Mouse (Mus musculus) liver, embryonic 15.5 days (tissue): Measurements from ENCODE around the gene Nutm1. TPM values are rescaled to one million over a fixed set of nuclear protein-coding genes. Genes with fewer than 3 reads are reported as not detected.

Experiments used
- ATAC-seq: fragments of 200-750 bp; cut with Nextera tagmentation; 2 replicates; pipeline ENCODE4 v1.8.0; 2017; ENCODE audit warnings: moderate number of reproducible peaks, mild to moderate bottlenecking, moderate library complexity; ENCODE audit not compliant: insufficient read depth
- H3K27ac ChIP-seq: fragments of 300-500 bp; sonication (generic); replicated peaks from 2 replicates; pipeline ENCODE4 v1.5.1; 2015; ENCODE audit warnings: mild to moderate bottlenecking, inconsistent platforms
- H3K27me3 ChIP-seq: fragments of 300-500 bp; sonication (generic); 2 replicates; pipeline ENCODE4 v1.6.1; 2015; ENCODE audit warnings: mild to moderate bottlenecking, inconsistent platforms
- H3K36me3 ChIP-seq: fragments of 300-500 bp; sonication (generic); replicated peaks from 2 replicates; pipeline ENCODE4 v1.6.1; 2015; ENCODE audit warnings: moderate library complexity, mild to moderate bottlenecking, inconsistent platforms
- H3K4me1 ChIP-seq: fragments of 300-500 bp; sonication (generic); replicated peaks from 2 replicates; pipeline ENCODE4 v1.6.1; 2015; ENCODE audit warnings: inconsistent platforms
- H3K4me2 ChIP-seq: fragments of 300-500 bp; sonication (generic); 2 replicates; pipeline ENCODE4 v1.6.1; 2015; ENCODE audit warnings: moderate library complexity, mild to moderate bottlenecking, inconsistent platforms
- H3K4me3 ChIP-seq: fragments of 300-500 bp; sonication (generic); replicated peaks from 2 replicates; pipeline ENCODE4 v1.5.1; 2015; ENCODE audit warnings: mild to moderate bottlenecking, inconsistent platforms
- H3K9ac ChIP-seq: fragments of 300-500 bp; sonication (generic); 2 replicates; pipeline ENCODE4 v1.6.1; 2015; ENCODE audit warnings: moderate library complexity, mild to moderate bottlenecking, inconsistent platforms
- H3K9me3 ChIP-seq: fragments of 300-500 bp; sonication (generic); replicated peaks from 2 replicates; pipeline ENCODE4 v1.6.1; 2016; ENCODE audit warnings: inconsistent platforms
- WGBS: fragments of 180-500 bp; shearing (Covaris S2); methylation state at CpG from one replicate; pipeline ENCODE4 v1.1.7; 2015; ENCODE audit warnings: mixed read lengths; ENCODE audit not compliant: insufficient replicate concordance; 5-methylcytosine and 5-hydroxymethylcytosine counted together
- polyA plus RNA-seq: library from polyadenylated mRNA; unstranded; fragments of >200 nt; fragmentation: Nextera tagmentation; extraction: Ambion mirVana; gene quantifications from 2 replicates; pipeline ENCODE4 v1.2.1, GENCODE M21; 2015

Nutm1 gene
- polyA plus RNA-seq, 1 experiment from 2014 or later: 0.02 TPM

DNA sequence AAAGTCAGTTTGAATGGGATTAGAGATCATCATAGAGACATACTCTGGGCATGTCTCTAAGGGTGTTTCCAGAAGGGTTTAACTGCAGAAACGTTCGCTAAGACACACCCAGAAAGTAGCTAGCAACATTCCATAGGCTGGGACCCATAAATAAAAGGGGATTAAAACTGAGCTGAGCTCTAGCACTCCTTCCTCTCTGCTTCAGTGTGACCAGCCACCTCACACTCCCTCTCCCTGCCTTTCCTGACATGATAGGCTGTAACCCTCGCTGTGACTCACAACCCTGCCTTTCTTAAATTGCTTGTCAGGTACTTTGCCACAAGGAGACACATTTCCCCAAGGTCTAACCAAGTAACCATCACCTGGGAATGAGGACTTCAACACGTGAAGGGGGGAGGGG lies 21.1 kb downstream of the Nutm1 start:
- H3K36me3 ChIP-seq: no peaks in the 10 kb centered on the region
- H3K4me1 ChIP-seq: peaks cover 22% of the 10 kb centered on the region
- H3K27me3 ChIP-seq: peaks cover 32% of the 10 kb centered on the region
- no peak overlapping the region for H3K27ac ChIP-seq
- H3K9me3 ChIP-seq: no peaks in the 10 kb centered on the region
- no peak overlapping the region for H3K9ac ChIP-seq
- no peak overlapping the region for H3K4me3 ChIP-seq
- 20% methylated on average over 4 of the region's 4 CpGs for WGBS
- no peak overlapping the region for H3K4me2 ChIP-seq
- no peak for ATAC-seq

DNA sequence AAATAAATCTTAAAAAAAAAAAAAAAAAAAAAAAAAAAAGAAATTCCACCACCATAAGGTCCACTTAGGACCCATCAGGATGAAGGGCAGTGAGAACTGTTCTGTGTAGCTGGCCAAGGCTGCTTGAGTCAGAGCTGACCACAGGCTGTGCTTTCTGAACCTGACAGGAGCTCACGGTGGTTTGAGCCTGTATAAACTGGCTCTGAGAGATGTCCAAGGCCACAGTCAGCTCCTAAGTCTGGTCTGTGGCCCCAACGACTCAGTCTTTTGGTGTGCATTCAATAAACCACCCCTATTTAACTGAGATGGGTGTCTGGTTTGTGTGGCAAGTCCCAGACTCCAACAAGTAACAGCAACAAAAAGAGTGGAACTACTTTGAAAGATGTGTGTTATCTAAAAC lies 22.5 kb downstream of the Nutm1 start:
- Histone ChIP-seq H3K27me3 (peaks cover 32% of the 10 kb centered on the region), H3K4me2 (no peak overlapping the region), H3K9me3 (no peaks in the 10 kb centered on the region), H3K27ac (no peak overlapping the region), H3K4me1 (peaks cover 22% of the 10 kb centered on the region), H3K36me3 (no peaks in the 10 kb centered on the region), H3K9ac (no peak overlapping the region), H3K4me3 (no peak overlapping the region)
- WGBS: 43% methylated on average over 2 of the region's 2 CpGs
- no peak for ATAC-seq

DNA sequence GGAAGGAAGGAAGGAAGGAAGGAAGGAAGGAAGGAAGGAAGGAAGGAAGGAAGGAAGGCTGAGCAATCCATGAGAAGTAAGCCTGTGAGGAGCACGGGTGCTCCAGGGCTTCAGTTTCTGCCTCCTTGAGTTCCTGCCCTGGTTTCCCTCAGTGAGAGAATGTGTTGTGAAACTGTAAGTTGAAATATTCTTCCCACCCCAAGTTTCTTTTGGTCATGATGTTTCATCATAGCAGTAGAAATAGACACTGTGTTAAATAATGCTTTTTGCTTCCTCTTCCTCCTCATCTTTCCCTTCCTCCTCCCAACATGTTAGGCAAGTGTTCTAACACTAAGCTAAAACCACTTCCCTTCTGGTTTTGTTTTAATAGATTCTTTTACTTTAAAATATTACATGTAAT lies 26.5 kb downstream of the Nutm1 start:
- Histone ChIP-seq H3K27me3 (peaks cover under 1% of the 10 kb centered on the region; the same call in 1 of the 2 replicates), H3K4me1 (no peaks in the 10 kb centered on the region), H3K9ac (no peak overlapping the region), H3K9me3 (no peaks in the 10 kb centered on the region), H3K4me3 (no peak overlapping the region), H3K36me3 (no peaks in the 10 kb centered on the region), H3K27ac (no peak overlapping the region), H3K4me2 (no peak overlapping the region)
- WGBS: 19% methylated on average over 1 of the region's 1 CpGs
- no peak for ATAC-seq

DNA sequence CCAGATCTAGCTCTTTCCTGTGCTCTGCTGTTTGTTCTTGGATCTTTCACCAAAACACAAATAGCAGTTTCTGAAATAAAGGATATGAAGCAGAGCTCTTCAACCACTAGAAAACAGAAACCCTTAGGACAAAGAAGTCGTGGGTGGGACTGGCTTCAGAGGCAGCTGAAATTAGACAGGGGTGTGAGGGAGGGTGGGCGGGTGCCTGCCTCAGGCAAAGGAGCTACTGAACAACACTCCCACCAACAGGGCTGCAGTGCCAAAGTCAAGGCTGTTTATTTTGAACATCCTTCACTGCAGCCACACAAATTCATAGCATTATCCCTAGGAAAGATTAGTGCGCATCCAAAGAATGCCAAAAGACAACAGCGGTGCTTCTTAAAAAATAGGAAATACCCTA lies 34.7 kb downstream of the Nutm1 start:
- H3K4me2 ChIP-seq: no peak overlapping the region
- no peak overlapping the region for H3K4me3 ChIP-seq
- H3K9me3 ChIP-seq: no peaks in the 10 kb centered on the region
- no peak overlapping the region for H3K27ac ChIP-seq
- H3K27me3 ChIP-seq: no peaks in the 10 kb centered on the region
- no peaks in the 10 kb centered on the region for H3K4me1 ChIP-seq
- no peak for ATAC-seq
- no peak overlapping the region for H3K9ac ChIP-seq
- no peaks in the 10 kb centered on the region for H3K36me3 ChIP-seq
- WGBS: 55% methylated on average over 4 of the region's 4 CpGs

DNA sequence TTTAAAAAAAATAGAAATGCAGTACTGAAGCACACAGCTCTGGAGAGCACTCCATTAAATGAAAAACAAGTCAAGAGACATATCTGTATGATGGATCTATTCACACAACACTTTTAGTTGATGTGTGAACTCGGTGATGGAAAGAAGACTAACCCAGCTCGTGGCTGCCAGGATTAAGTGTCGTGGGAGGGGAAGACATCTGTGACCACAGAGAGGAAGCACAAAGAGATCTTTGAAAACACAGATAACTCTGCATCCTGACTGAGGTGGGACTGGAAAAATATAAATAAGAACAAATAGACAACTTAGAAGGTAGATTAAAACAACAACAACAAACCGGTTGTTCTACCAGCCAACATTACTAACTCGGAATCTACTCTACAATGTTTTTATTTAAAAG lies 36.5 kb downstream of the Nutm1 start:
- Histone ChIP-seq H3K9me3 (no peaks in the 10 kb centered on the region), H3K4me2 (no peak overlapping the region), H3K9ac (no peak overlapping the region), H3K27me3 (no peaks in the 10 kb centered on the region), H3K27ac (no peak overlapping the region), H3K4me3 (no peak overlapping the region), H3K36me3 (no peaks in the 10 kb centered on the region), H3K4me1 (no peaks in the 10 kb centered on the region)
- no peak for ATAC-seq
- WGBS: 21% methylated on average over 5 of the region's 5 CpGs

DNA sequence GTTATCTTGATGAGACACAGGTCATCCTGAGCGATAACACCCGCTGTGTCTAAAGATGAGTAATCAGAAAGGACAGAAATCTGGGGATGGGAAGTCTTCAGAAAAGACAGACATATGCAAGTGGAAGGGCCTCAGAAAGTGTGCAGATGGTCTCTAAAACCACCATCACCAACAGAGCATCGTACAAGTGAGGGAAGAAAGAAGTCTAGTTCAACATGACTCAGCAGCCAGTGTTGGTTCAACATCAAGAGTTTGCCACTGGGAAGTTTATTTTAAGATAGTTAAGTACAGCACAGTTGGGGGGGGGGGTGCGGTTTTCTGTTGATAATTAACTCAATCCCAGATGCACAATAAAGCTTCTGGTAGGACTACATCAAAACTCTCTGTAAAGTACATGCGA lies 38.2 kb downstream of the Nutm1 start:
- Histone ChIP-seq H3K36me3 (no peaks in the 10 kb centered on the region), H3K27me3 (no peaks in the 10 kb centered on the region), H3K4me2 (no peak overlapping the region), H3K9me3 (no peaks in the 10 kb centered on the region), H3K27ac (no peak overlapping the region), H3K4me1 (no peaks in the 10 kb centered on the region), H3K9ac (no peak overlapping the region), H3K4me3 (no peak overlapping the region)
- 49% methylated on average over 5 of the region's 5 CpGs for WGBS
- no peak for ATAC-seq

DNA sequence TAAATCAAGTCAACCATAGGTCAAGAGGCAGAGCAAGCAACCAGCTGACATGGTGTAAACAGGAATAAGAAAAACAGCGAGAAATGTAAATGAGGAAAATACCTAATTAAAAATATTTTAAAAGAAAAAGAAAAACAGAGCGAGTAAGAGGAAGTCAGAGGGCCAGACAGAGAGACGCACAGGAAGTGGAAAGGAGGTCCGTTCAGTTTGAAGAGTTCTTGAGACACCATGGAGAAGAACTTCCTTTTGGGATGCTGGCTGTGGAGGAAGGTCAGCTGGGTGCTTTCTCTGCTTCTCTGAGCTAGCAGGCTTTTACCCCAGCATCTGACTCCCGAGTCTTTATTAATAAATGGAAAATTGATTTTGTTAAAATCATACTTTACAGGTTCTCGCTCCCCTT lies 41.5 kb downstream of the Nutm1 start:
- H3K9me3 ChIP-seq: no peaks in the 10 kb centered on the region
- no peaks in the 10 kb centered on the region for H3K36me3 ChIP-seq
- H3K4me1 ChIP-seq: no peaks in the 10 kb centered on the region
- no peaks in the 10 kb centered on the region for H3K27me3 ChIP-seq
- ATAC-seq: no peak
- H3K9ac ChIP-seq: no peak overlapping the region
- H3K4me2 ChIP-seq: no peak overlapping the region
- no peak overlapping the region for H3K4me3 ChIP-seq
- 35% methylated on average over 6 of the region's 6 CpGs for WGBS
- H3K27ac ChIP-seq: no peak overlapping the region

DNA sequence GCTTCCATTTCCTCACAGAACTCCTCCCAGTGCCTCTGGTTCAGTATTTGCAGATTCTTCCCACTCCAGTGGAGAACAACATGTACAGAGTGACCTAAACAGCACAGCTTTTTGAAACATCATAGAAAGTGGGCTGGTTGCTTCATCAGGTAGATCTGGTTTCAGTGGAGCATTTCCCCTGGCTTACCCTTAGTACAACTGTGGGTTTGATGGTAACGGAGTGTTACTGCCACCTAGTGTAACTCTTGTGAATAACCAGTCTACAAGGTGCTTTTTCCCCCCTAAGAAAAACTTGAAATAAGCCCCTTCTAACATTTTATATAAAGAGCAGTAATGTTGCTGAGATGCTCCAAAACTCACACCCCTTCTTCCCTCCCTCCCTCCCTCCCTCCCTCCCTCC lies 43.1 kb downstream of the Nutm1 start:
- Histone ChIP-seq H3K4me3 (no peak overlapping the region), H3K4me1 (no peaks in the 10 kb centered on the region), H3K4me2 (no peak overlapping the region), H3K9ac (no peak overlapping the region), H3K27ac (no peak overlapping the region), H3K9me3 (no peaks in the 10 kb centered on the region), H3K36me3 (no peaks in the 10 kb centered on the region), H3K27me3 (no peaks in the 10 kb centered on the region)
- ATAC-seq: no peak
- 11% methylated on average over 1 of the region's 1 CpGs for WGBS

DNA sequence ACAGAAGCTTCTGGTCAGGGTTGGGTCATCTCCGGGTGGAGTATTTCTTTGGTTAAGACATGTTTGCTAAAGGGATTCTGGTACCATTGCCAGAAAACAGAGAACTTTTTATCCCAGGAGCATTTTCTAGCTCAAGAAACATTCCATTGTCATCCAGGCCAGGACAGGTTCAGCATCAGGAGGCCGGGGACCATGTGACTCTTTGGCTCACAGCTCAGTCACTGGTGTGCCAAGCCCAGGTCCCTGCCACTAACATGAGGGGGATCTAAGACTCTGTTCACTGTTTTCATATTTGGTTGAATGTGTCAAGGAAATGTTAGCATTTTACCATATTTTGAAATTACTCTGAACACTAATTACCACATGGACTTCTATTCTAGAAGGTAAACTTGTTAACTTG lies 48.4 kb downstream of the Nutm1 start:
- no peaks in the 10 kb centered on the region for H3K4me1 ChIP-seq
- no peak overlapping the region for H3K4me3 ChIP-seq
- ATAC-seq: no peak
- no peak overlapping the region for H3K9ac ChIP-seq
- no peaks in the 10 kb centered on the region for H3K9me3 ChIP-seq
- WGBS: 70% methylated on average over 2 of the region's 2 CpGs
- no peak overlapping the region for H3K4me2 ChIP-seq
- H3K27me3 ChIP-seq: no peaks in the 10 kb centered on the region
- no peak overlapping the region for H3K27ac ChIP-seq
- no peaks in the 10 kb centered on the region for H3K36me3 ChIP-seq

DNA sequence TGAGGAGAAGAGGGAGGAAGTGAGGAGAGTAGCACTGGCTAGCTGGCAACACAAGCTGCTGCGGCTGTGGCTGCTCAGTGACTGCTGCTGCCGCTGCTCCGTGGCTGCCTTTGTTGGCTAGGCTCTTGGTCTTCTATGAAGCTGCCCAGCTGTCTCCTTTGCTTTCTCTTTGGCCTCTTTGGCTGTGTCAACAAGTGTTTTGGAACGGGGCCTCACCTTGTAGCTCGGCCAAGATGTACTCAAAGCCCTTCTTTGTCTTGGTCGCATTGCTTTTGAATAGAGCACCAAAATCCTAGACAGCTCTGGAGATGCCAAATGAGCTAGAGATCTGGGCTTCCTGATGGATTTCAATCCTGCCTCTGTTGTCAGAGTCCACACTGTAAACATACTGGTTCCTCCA lies 48.9 kb downstream of the Nutm1 start:
- Histone ChIP-seq H3K9ac (no peak overlapping the region), H3K4me3 (no peak overlapping the region), H3K27me3 (no peaks in the 10 kb centered on the region), H3K9me3 (no peaks in the 10 kb centered on the region), H3K36me3 (no peaks in the 10 kb centered on the region), H3K27ac (no peak overlapping the region), H3K4me1 (no peaks in the 10 kb centered on the region), H3K4me2 (no peak overlapping the region)
- 51% methylated on average over 6 of the region's 6 CpGs for WGBS
- no peak for ATAC-seq

DNA sequence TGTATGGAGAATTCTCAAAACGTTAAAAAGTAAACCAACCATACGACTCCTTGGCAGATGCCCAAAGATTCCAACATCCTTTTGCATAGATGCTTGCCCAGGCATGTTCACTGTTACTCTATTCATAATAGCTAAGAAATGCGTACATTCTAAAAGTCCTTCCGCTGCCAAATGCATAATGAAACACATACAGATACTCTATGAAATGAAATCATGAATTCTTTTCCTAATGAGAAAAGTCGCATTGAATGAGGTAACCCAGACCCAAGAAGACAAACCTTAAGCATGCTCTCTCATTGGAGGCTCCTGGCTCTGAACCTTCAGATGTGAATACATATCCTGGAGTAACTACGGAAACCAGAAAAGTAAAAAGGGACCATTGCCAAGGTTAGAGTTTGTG lies 56.0 kb downstream of the Nutm1 start:
- no peaks in the 10 kb centered on the region for H3K9me3 ChIP-seq
- WGBS: 61% methylated on average over 6 of the region's 6 CpGs

More for the DNA sequence above, 56.0 kb downstream of the Nutm1 start:
- Histone ChIP-seq H3K4me2 (no peak overlapping the region), H3K4me1 (no peaks in the 10 kb centered on the region), H3K4me3 (no peak overlapping the region), H3K36me3 (no peaks in the 10 kb centered on the region), H3K27ac (no peak overlapping the region), H3K9ac (no peak overlapping the region), H3K27me3 (no peaks in the 10 kb centered on the region)
- no peak for ATAC-seq
